Mouse (Mus musculus) heart, adult 2 months (tissue): Measurements from ENCODE around the gene Hoxb7. TPM values are rescaled to one million over a fixed set of nuclear protein-coding genes. Genes with fewer than 3 reads are reported as not detected.
A peak's percentile ranks its signal among the peaks of the same experiment; 100 is the strongest.

Experiments
- DNase-seq, 2 experiments: peaks; one replicate each; pipeline ENCODE4 v3.0.0; 2021
- H3K27ac ChIP-seq: fragments of 200-600 bp; 2 replicates; pipeline ENCODE4 v1.8.1; 2022
- H3K27me3 ChIP-seq: fragments of 200-500 bp; 2 replicates; pipeline ENCODE4 v1.6.1; 2012; ENCODE audit warnings: mild to moderate bottlenecking, low read length, inconsistent platforms, mixed read lengths; ENCODE audit not compliant: control insufficient read depth, insufficient read depth
- H3K36me3 ChIP-seq: fragments of 200-500 bp; 2 replicates; pipeline ENCODE4 v1.6.1; 2012; ENCODE audit warnings: low read length, inconsistent platforms; ENCODE audit not compliant: control insufficient read depth, insufficient read depth
- H3K4me1 ChIP-seq: fragments of 200-500 bp; 2 replicates; pipeline ENCODE4 v1.6.1; 2011; ENCODE audit warnings: low read length; ENCODE audit not compliant: control insufficient read depth, insufficient read depth
- H3K4me3 ChIP-seq: fragments of 200-600 bp; 2 replicates; pipeline ENCODE4 v1.8.1; 2022
- H3K79me2 ChIP-seq: fragments of 200-500 bp; replicated peaks from 2 replicates; pipeline ENCODE4 v1.6.1; 2012; ENCODE audit warnings: mild to moderate bottlenecking, inconsistent platforms, low read length, moderate library complexity, mixed read lengths; ENCODE audit not compliant: control insufficient read depth, insufficient read depth
- H3K9ac ChIP-seq: fragments of 200-500 bp; 2 replicates; pipeline ENCODE4 v1.6.1; 2012; ENCODE audit warnings: low read depth, mild to moderate bottlenecking, control low read depth, inconsistent platforms, low read length, mixed read lengths
- CTCF ChIP-seq: fragments of 200-600 bp; IDR thresholded peaks from 2 replicates; pipeline ENCODE4 v1.8.1; 2022; ENCODE audit warnings: antibody characterized with exemption, mild to moderate bottlenecking, moderate library complexity
- EP300 ChIP-seq: fragments of 200-500 bp; IDR thresholded peaks from 2 replicates; pipeline ENCODE4 v1.6.1; 2011; ENCODE audit warnings: low read depth, low read length, control low read depth; ENCODE audit not compliant: insufficient read depth
- POLR2A ChIP-seq: fragments of 200-500 bp; IDR thresholded peaks from 2 replicates; pipeline ENCODE4 v1.6.1; 2011; ENCODE audit warnings: mild to moderate bottlenecking, low read depth, low read length, control low read depth; ENCODE audit not compliant: insufficient read depth
- WGBS: fragments of 180-500 bp; shearing (Covaris S2); methylation state at CpG from one replicate; pipeline ENCODE4 v1.1.7; 2018; 5-methylcytosine and 5-hydroxymethylcytosine counted together
- intact Hi-C: fragments of 180-260 bp; cut with DNase I; formaldehyde crosslinking; loops from one replicate; pipeline ENCODE4 v1.15.1; 2025
- polyA plus RNA-seq: library from polyadenylated mRNA; depleted of rRNA; stranded (reverse); fragments of >200 nt; gene quantifications from 2 replicates; pipeline ENCODE4 v1.2.3, GENCODE M21; 2012
- total RNA-seq, 2 experiments: library from RNA; stranded (reverse); gene quantifications; 2 replicates each; pipeline ENCODE4 v1.2.3; 2021

The Hoxb7 gene
- total and polyA plus RNA-seq, 3 experiments, result not detected

DNA sequence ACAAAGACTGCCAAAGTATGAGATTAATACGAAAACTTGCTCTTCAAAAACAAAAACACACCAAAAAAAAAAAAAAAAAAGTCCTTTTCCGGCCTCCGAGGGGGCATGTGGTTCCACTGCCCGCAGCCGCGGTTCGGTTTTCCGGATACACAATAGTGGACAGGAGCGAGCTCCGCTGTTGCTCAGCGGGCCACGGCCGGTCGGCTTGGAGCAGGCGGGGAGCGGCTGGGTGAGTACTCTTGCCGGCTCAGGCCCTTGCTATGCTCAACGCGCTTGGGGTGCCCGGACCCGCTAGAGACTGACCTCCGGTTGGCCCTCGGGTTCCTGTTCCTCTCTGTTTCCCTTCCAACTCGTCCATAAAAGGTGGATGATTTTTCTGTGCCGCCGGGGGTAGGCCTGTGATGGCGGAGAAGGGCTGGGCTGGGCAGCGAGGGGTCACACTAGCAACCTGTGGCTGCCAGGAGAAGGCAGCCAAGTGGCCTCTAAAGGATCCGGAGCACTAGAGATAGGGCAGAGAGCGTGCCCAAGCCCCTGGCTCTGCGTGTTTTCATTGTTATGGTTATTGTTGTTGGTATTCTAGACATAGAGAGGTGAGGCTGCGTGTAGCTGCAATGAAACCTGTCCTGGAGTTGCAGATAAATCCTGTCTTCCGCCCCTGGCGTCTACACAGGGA, 28.4 kb downstream of the Hoxb7 start:
- Histone ChIP-seq H3K4me3 (peak overlapping the region; percentile 39), H3K79me2 (no peaks in the 10 kb centered on the region), H3K27me3 (peaks cover 12% of the 10 kb centered on the region), H3K36me3 (no peaks in the 10 kb centered on the region), H3K9ac (peak overlapping the region; percentile 37), H3K4me1 (no peaks in the 10 kb centered on the region), H3K27ac (peak overlapping the region; percentile 69)
- peak; percentile 46 to 48 for DNase-seq
- TF ChIP-seq EP300, result no peak
- no peak for TF ChIP-seq POLR2A
- TF ChIP-seq CTCF, result no peak
- intact Hi-C loops, result loop anchor here (1.0 to 2.0 kb wide), 2 partner anchors 26 to 38 kb away; no protein-coding TSS in a partner anchor
- 7% methylated on average over 34 of the region's 34 CpGs for WGBS

DNA sequence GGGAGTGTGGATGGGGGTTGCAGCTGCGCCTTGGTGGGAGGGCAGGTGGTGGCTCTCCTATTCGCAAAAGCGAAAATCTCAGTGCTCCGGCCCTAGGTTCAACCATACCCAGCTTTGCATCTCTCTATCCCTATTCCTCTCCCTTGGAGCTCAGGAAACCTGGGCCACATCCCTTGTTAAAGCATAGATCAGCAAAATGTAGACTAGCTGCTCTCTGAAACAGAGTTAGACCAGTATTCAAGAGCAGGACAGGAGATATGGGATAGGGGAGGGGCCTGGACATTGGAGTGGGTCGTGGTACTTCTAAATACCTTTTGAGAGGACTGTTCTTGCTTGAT, 28.9 kb downstream of the Hoxb7 start:
- WGBS, result 19% methylated on average over 5 of the region's 5 CpGs
- no peaks in the 10 kb centered on the region for H3K4me1 ChIP-seq
- no peaks in the 10 kb centered on the region for H3K79me2 ChIP-seq
- peak overlapping the region; percentile 69 for H3K27ac ChIP-seq
- intact Hi-C loops, result loop anchor here (2.0 kb wide), 1 partner anchor 37 kb away; no protein-coding TSS in a partner anchor
- H3K9ac ChIP-seq, result no peak overlapping the region
- DNase-seq, result no peak
- TF ChIP-seq CTCF, result no peak
- no peak for TF ChIP-seq EP300
- no peak for TF ChIP-seq POLR2A
- H3K36me3 ChIP-seq, result no peaks in the 10 kb centered on the region
- H3K27me3 ChIP-seq, result peaks cover 15% of the 10 kb centered on the region
- H3K4me3 ChIP-seq, result peak overlapping the region; percentile 39

DNA sequence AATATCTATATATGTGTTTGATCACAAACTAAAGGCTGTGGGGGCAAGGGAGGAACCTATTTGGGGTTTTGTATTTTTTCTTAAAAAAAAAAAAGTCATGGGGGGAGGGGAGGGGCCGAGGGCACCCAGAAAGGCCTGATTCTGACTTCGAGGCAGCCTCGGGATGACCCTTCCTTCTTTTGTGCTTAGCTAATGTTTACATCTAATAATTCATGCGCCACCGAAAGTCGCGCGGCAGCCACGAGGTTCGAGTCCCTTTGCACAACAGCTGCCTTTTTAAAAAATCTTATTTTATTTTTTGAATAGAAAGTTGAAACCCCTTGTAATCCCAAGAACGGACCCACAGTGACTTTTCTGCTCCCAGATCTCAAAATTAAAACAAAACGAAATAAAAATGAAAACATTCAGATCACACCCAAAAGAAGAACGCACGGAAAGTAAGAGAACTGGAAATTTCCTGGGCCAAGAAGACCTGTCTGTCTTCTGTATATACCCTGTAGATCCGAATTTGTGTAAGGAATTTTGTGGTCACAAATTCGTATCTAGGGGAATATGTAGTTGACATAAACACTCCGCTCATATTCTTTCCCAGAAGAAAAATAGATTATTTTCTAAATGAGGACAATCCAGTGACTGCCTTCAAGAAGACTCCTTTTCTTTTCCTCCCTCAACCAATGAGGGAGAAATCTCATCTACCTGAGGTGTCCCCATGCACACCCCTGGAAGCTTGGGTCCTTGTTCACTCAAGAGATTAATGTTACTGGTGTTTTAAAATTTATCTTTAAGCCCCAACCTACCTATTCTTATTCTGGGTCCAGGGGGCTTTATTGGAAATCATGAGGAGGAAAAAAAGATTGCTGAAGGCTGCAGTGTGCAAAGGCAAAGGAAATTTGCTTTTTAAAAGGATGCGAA, 30.5 kb downstream of the Hoxb7 start:
- H3K27me3 ChIP-seq, result peaks cover 15% of the 10 kb centered on the region
- no peak for DNase-seq
- H3K4me3 ChIP-seq, result no peak overlapping the region
- H3K9ac ChIP-seq, result no peak overlapping the region
- no peaks in the 10 kb centered on the region for H3K36me3 ChIP-seq
- intact Hi-C loops, result no loop called here
- no peak overlapping the region for H3K27ac ChIP-seq
- H3K79me2 ChIP-seq, result no peaks in the 10 kb centered on the region
- 22% methylated on average over 18 of the region's 18 CpGs for WGBS
- no peak for TF ChIP-seq POLR2A
- TF ChIP-seq CTCF, result no peak
- TF ChIP-seq EP300, result no peak
- H3K4me1 ChIP-seq, result no peaks in the 10 kb centered on the region

DNA sequence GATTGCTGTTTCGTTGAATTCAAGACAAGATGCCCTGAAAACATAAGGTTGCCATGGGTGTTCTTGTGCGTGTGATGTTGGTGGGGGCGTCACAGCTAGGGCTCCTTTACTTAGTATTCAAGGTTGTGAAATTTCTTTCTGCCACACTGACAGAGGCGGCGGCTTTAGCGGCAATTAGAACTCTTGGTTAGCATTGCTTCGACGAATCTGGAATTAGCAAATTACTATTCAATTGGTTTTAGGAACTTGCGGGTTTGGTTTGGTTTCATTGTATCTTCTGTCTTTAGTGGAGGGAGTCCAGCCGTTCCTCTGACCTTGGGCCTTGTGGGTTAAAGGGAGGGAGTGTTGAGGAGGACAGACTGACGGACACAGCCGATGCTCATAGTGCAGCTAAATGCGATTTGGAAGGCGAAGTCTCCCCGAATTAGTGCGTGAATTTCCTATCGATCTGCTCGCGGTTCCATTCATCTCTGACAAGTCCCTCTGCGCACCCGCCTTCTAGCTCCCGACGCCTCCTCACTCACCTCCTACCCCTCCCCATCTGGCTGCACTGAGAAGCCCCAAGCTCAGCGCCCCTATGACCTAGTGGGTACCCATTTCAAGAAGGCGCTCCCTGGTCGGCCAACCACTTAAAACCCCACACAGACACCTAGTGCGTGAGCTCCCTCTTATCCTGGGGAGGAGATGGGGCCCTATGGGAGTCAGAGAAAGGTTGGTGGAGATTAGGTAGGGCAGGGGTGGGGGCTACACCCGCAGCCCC, 31.4 kb downstream of the Hoxb7 start, which contains the start of gene Hoxb4:
Gene Hoxb4, plus strand, starts transcription at position 660 of the 760 bp plus-strand sequence.
- 13% methylated on average over 28 of the region's 28 CpGs for WGBS
- no peaks in the 10 kb centered on the region for H3K36me3 ChIP-seq
- no peaks in the 10 kb centered on the region for H3K79me2 ChIP-seq
- peak within 1 kb of the TSS; percentile 51 for H3K4me3 ChIP-seq
- H3K27me3 ChIP-seq, result peaks cover 15% of the 10 kb centered on the region
- intact Hi-C loops, result no loop called here
- peak within 1 kb of the TSS; percentile 49 for H3K9ac ChIP-seq
- TF ChIP-seq EP300, result no peak
- peak within 1 kb of the TSS; percentile 74 for H3K27ac ChIP-seq
- no peaks in the 10 kb centered on the region for H3K4me1 ChIP-seq
- no peak for DNase-seq

DNA sequence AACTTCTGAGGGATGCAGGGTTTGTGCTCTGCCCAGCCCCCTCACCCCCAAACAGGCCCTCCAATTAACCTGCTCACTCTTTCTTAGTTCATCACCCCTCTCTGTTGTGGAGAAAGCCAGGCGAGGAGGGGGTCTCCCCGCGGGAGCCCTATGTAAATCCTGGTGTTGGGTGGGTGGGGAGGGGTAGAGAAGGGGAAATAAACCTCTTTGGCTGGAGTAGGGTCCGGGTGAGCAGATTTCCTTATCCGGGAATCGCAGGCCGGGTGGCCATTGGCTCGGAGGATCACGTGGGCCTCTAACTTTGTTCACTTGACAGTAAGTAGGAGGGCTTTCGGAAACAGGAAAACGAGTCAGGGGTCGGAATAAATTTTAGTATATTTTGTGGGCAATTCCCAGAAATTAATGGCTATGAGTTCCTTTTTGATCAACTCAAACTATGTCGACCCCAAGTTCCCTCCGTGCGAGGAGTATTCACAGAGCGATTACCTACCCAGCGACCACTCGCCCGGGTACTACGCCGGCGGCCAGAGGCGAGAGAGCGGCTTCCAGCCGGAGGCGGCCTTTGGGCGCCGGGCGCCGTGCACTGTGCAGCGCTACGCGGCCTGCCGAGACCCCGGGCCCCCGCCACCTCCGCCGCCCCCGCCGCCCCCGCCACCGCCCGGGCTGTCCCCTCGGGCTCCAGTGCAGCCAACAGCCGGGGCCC, 32.1 kb downstream of the Hoxb7 start:
- intact Hi-C loops, result no loop called here
- Histone ChIP-seq H3K36me3 (no peaks in the 10 kb centered on the region), H3K27ac (peak overlapping the region; percentile 74), H3K4me1 (no peaks in the 10 kb centered on the region), H3K9ac (peak overlapping the region; percentile 49), H3K79me2 (no peaks in the 10 kb centered on the region), H3K27me3 (peaks cover 15% of the 10 kb centered on the region), H3K4me3 (peak overlapping the region; percentile 51)
- DNase-seq, result peak; percentile 56 to 73
- peak; percentile 42; the same call in 1 of the 2 replicates for TF ChIP-seq POLR2A
- TF ChIP-seq CTCF, result no peak
- TF ChIP-seq EP300, result no peak
- 2% methylated on average over 40 of the region's 45 CpGs for WGBS
